Mouse (Mus musculus): ENCODE data around the gene Clns1a. TPM values are rescaled to one million over a fixed set of nuclear protein-coding genes. Genes with fewer than 3 reads are reported as not detected.

The Clns1a gene
- total RNA-seq, 2 experiments from 2014 or later: 91.0 to 94.3 TPM

GRCm38 (mm10) chr7:97735021-97735420, 38.6 kb downstream of the Clns1a start:
- no peak for TF ChIP-seq CTCF (conservative IDR thresholded peaks at IDR 0.05)
- Histone ChIP-seq H3K27ac (peak overlapping the region; percentile 29; the same call in 1 of the 2 replicates), H3K4me3 (peak overlapping the region; percentile 85)
- DNase-seq (ENCODE audit: low spot score in 2 of 2): no peak

GRCm38 (mm10) chr7:97735886-97736420, 39.5 kb downstream of the Clns1a start:
- no peak for DNase-seq (ENCODE audit: low spot score in 2 of 2)
- H3K4me3 ChIP-seq: peak overlapping the region; percentile 85
- no peak for TF ChIP-seq CTCF (conservative IDR thresholded peaks at IDR 0.05)
- peak overlapping the region; percentile 91 for H3K27ac ChIP-seq

- DNase-seq (ENCODE audit: low spot score in 2 of 2): no peak
- Histone ChIP-seq H3K27ac (peak overlapping the region; percentile 91), H3K4me3 (peak overlapping the region; percentile 85)
- no peak for TF ChIP-seq CTCF (conservative IDR thresholded peaks at IDR 0.05)
These were observed 40.8 kb downstream of the Clns1a start for GRCm38 (mm10) chr7:97737256-97737637.

DNA sequence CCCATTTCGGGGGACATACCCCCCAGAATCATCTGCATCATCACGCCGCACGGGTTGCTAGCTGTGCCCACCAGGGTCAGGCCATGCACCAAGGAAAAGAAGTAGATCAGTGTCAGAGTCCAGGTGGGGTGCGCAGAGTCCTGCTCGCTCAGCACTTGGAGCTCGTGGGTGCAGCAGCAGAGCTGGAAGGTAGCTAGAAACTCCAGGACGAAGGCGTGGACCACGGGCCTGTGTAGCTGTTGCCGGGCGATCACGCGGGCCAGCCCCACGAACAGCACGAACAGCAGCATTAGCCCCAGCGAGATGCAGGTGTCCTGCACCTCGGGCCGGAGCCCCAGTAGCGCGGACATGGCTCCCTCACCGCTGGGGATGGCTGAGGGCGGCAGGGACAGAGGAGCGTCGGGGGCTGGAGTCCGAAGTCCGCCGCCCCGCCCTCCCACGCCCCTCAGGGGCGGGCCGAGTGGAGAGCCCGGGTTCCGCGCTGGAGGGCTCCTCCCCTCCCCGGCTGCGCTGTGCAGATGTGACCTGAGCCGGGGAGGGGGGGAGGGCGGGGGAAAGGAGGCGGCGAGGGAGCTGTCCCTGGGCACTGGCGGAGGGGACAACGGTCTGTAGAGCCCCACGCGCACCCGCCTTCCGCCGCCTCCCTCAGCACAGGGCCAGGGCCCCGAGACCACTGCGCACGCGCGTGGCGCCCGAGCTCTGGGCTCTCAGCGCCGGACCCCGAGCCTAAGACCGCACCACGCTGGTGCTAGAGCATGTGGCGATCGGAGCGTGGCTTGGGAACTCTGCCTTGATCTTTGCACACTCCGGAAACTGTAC, 41.4 kb downstream of the Clns1a start, which contains the start of gene Aqp11:
Aqp11 (minus strand) TSS at position 652 of the 819 bp plus-strand sequence.
- peak within 1 kb of the TSS; percentile 91 for H3K27ac ChIP-seq
- DNase-seq (ENCODE audit: low spot score in 2 of 2): peak; percentile 63 to 70
- TF ChIP-seq CTCF (conservative IDR thresholded peaks at IDR 0.05): no peak
- H3K4me3 ChIP-seq: peak within 1 kb of the TSS; percentile 85

DNA sequence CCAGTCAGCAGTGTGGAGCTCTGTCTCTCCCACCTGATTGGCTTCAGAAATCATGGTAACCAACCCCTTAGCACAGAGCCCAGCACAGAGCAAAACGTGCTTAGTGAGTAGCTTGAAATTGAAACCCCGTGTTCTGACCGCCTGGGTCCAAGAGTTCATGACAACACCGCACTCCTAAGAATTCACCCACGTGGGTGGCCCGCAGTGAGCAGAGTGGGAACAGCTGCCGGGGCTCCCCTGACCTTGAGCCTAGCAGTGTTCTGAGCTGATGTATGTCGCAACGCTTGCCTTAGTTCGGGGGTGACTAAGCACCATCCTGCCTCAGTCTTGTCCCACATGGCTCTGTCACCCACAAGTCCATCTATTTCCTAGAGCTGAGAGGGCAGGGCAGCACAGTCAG, 44.5 kb downstream of the Clns1a start:
- H3K4me3 ChIP-seq: no peak overlapping the region
- no peak for DNase-seq (ENCODE audit: low spot score in 2 of 2)
- TF ChIP-seq CTCF (conservative IDR thresholded peaks at IDR 0.05): no peak
- H3K27ac ChIP-seq: no peak overlapping the region

- no peak for TF ChIP-seq CTCF (conservative IDR thresholded peaks at IDR 0.05)
- DNase-seq (ENCODE audit: low spot score in 2 of 2): no peak
- Histone ChIP-seq H3K4me3 (no peak overlapping the region), H3K27ac (no peak overlapping the region)
These were observed 45.4 kb downstream of the Clns1a start for GRCm38 (mm10) chr7:97741756-97742291.

DNA sequence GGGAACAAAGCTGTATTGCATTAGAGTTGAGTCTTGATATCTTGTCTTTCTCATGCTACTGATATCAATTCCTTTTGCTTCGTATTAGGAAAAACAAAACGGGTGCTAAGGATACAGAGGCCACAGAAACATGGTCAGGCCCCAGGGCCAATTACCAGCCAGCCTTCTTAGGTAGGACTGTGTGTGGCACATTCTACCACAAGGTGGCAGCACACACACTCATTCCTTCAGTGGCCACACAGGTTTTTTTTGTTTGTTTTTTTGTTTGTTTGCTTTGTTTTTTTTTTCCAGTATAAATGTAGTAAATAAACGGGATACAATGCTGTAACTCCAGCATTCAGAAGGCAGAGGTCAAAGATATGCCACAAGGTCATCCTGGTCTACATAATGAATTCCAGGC, 48.9 kb downstream of the Clns1a start:
- no peak overlapping the region for H3K27ac ChIP-seq
- peak; percentile 98 for TF ChIP-seq CTCF (conservative IDR thresholded peaks at IDR 0.05)
- H3K4me3 ChIP-seq: no peak overlapping the region
- DNase-seq (ENCODE audit: low spot score in 2 of 2): peak in 1 of 2 experiments; percentile 66

GRCm38 (mm10) chr7:97747176-97747707, 50.8 kb downstream of the Clns1a start:
- no peak for DNase-seq (ENCODE audit: low spot score in 2 of 2)
- H3K27ac ChIP-seq: no peak overlapping the region
- H3K4me3 ChIP-seq: no peak overlapping the region
- no peak for TF ChIP-seq CTCF (conservative IDR thresholded peaks at IDR 0.05)

GRCm38 (mm10) chr7:97747787-97748497, 51.5 kb downstream of the Clns1a start:
- peak; percentile 77 to 86 for DNase-seq (ENCODE audit: low spot score in 2 of 2)
- H3K4me3 ChIP-seq: peak overlapping the region; percentile 23; the same call in 1 of the 2 replicates
- H3K27ac ChIP-seq: peak overlapping the region; percentile 85
- TF ChIP-seq CTCF (conservative IDR thresholded peaks at IDR 0.05): peak; percentile 95

- DNase-seq (ENCODE audit: low spot score in 2 of 2): no peak
- Histone ChIP-seq H3K27ac (peak overlapping the region; percentile 85), H3K4me3 (peak overlapping the region; percentile 33)
- TF ChIP-seq CTCF (conservative IDR thresholded peaks at IDR 0.05): no peak
These were observed 52.2 kb downstream of the Clns1a start for GRCm38 (mm10) chr7:97748527-97749206.

DNA sequence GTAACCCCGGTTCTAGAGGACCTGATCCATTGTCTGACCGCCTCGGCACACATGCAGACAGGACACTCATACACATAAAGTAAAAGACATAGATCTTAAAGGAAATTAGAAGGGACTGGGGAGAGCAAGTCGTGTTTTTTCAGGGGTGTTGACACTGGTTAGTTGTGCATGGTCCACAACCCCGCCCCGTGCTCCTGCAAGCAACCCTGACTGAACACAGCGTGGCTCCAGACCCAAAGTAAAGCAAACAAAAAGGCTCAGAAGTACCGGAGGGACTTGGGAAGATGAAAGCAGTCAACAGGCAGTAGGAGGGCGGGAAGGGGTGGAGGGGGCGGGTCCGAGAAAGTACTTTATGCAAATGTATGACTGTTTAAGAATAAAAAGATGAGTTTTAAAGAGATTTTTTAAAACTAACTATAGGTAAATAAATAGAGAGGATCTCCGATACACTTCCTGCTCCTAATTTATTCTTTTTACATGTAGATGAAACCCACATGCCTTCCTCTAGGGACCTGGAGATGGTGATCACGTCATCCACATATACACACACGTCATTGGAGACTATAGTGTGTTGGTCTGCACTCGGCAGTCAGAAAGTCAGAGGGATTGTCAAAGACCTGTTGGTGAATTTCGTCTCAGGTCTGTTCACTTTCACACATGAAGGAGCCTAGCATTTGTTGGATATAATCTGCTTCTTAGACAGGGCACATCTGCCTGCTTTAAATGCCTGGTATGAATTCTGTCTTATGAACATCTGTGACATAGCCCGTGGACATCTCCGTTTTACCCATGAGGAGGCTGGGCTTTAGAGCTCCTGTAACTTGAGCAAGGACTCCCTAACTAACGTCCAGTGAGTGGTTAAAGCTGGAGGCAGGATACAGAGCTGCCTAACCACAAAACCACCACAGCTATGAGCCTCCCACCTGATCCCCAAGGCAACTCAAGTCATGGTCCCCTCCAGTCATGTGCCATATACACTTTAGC, 53.1 kb downstream of the Clns1a start:
- Histone ChIP-seq H3K27ac (peak overlapping the region; percentile 85), H3K4me3 (peak overlapping the region; percentile 33)
- no peak for DNase-seq (ENCODE audit: low spot score in 2 of 2)
- no peak for TF ChIP-seq CTCF (conservative IDR thresholded peaks at IDR 0.05)
